Mouse (Mus musculus): ENCODE data around the gene Lhx6.

- TF ChIP-seq POLR2A (IDR thresholded peaks at IDR 0.05; ENCODE audit: low read depth, low read length) (no peak), CTCF (conservative IDR thresholded peaks at IDR 0.05; ENCODE audit: insufficient read depth, insufficient read length, low read depth, low read length) (no peak)
Measured at GRCm38 (mm10) chr2:36101866-36102558, 3.2 kb downstream of the Lhx6 start.

All from kidney, adult 2 months (tissue).